Mouse (Mus musculus): ENCODE data around the gene Arl3. TPM values are rescaled to one million over a fixed set of nuclear protein-coding genes. Genes with fewer than 3 reads are reported as not detected.

The Arl3 gene
- polyA plus RNA-seq, 1 experiment from 2014 or later = 134 TPM

- no peaks in the 10 kb centered on the region for H3K27me3 ChIP-seq (ENCODE audit: control insufficient read depth, insufficient read depth, low read length)
- ATAC-seq (ENCODE audit: low FRiP score, low TSS enrichment) (peak; percentile 89), DNase-seq (peak; percentile 100)
- H3K27ac ChIP-seq (replicated peaks; ENCODE audit: low read depth, low read length) = peak overlapping the region; percentile 98
- H3K9me3 ChIP-seq (ENCODE audit: control insufficient read depth, low read length) = no peaks in the 10 kb centered on the region
- peak overlapping the region; percentile 98 for H3K9ac ChIP-seq (replicated peaks; ENCODE audit: low read length)
- peak overlapping the region; percentile 98 for H3K4me3 ChIP-seq (replicated peaks; ENCODE audit: low read depth, low read length)
- H3K4me1 ChIP-seq (ENCODE audit: control insufficient read depth, insufficient read depth, low read length) = peaks cover 8% of the 10 kb centered on the region
- H3K36me3 ChIP-seq (ENCODE audit: control insufficient read depth, insufficient read depth, low read length) = 0 out of 2 replicates have a peak, but pooled peaks cover under 1% of the 10 kb centered on the region
- peak overlapping the region; percentile 99 for H3K4me2 ChIP-seq (ENCODE audit: low read length)
- WGBS = under 1% methylated on average over 48 of the region's 52 CpGs
These were observed 73.0 kb downstream of the Arl3 start for GRCm38 (mm10) chr19:46499836-46500580.

- H3K9me3 ChIP-seq (ENCODE audit: control insufficient read depth, low read length) = no peaks in the 10 kb centered on the region
- H3K27me3 ChIP-seq (ENCODE audit: control insufficient read depth, insufficient read depth, low read length) = no peaks in the 10 kb centered on the region
- H3K4me2 ChIP-seq (ENCODE audit: low read length) = peak overlapping the region; percentile 99
- H3K27ac ChIP-seq (replicated peaks; ENCODE audit: low read depth, low read length) = peak overlapping the region; percentile 66
- H3K36me3 ChIP-seq (ENCODE audit: control insufficient read depth, insufficient read depth, low read length) = no peaks in the 10 kb centered on the region
- no peak overlapping the region for H3K9ac ChIP-seq (replicated peaks; ENCODE audit: low read length)
- DNase-seq (no peak), ATAC-seq (ENCODE audit: low FRiP score, low TSS enrichment) (no peak)
- peak overlapping the region; percentile 98 for H3K4me3 ChIP-seq (replicated peaks; ENCODE audit: low read depth, low read length)
- H3K4me1 ChIP-seq (ENCODE audit: control insufficient read depth, insufficient read depth, low read length) = peaks cover 3% of the 10 kb centered on the region
- 3% methylated on average over 3 of the region's 3 CpGs for WGBS
These were observed 73.5 kb downstream of the Arl3 start for GRCm38 (mm10) chr19:46499539-46499835.

GRCm38 (mm10) chr19:46497230-46497629, 75.8 kb downstream of the Arl3 start:
- WGBS = 71% methylated on average over 2 of the region's 2 CpGs
- no peak overlapping the region for H3K27ac ChIP-seq (replicated peaks; ENCODE audit: low read depth, low read length)
- H3K9me3 ChIP-seq (ENCODE audit: control insufficient read depth, low read length) = no peaks in the 10 kb centered on the region
- H3K9ac ChIP-seq (replicated peaks; ENCODE audit: low read length) = no peak overlapping the region
- ATAC-seq (ENCODE audit: low FRiP score, low TSS enrichment) (no peak), DNase-seq (no peak)
- H3K4me3 ChIP-seq (replicated peaks; ENCODE audit: low read depth, low read length) = no peak overlapping the region
- H3K36me3 ChIP-seq (ENCODE audit: control insufficient read depth, insufficient read depth, low read length) = no peaks in the 10 kb centered on the region
- 0 out of 2 replicates have a peak, but pooled peaks cover 3% of the 10 kb centered on the region for H3K4me1 ChIP-seq (ENCODE audit: control insufficient read depth, insufficient read depth, low read length)
- H3K27me3 ChIP-seq (ENCODE audit: control insufficient read depth, insufficient read depth, low read length) = no peaks in the 10 kb centered on the region
- H3K4me2 ChIP-seq (ENCODE audit: low read length) = no peak overlapping the region

- WGBS = 85% methylated on average over 8 of the region's 8 CpGs
- no peaks in the 10 kb centered on the region for H3K9me3 ChIP-seq (ENCODE audit: control insufficient read depth, low read length)
- H3K27ac ChIP-seq (replicated peaks; ENCODE audit: low read depth, low read length) = no peak overlapping the region
- ATAC-seq (ENCODE audit: low FRiP score, low TSS enrichment) (no peak), DNase-seq (no peak)
- H3K36me3 ChIP-seq (ENCODE audit: control insufficient read depth, insufficient read depth, low read length) = no peaks in the 10 kb centered on the region
- no peak overlapping the region for H3K4me2 ChIP-seq (ENCODE audit: low read length)
- H3K27me3 ChIP-seq (ENCODE audit: control insufficient read depth, insufficient read depth, low read length) = no peaks in the 10 kb centered on the region
- H3K4me1 ChIP-seq (ENCODE audit: control insufficient read depth, insufficient read depth, low read length) = peaks cover 6% of the 10 kb centered on the region; the same call in 1 of the 2 replicates
- no peak overlapping the region for H3K9ac ChIP-seq (replicated peaks; ENCODE audit: low read length)
- no peak overlapping the region for H3K4me3 ChIP-seq (replicated peaks; ENCODE audit: low read depth, low read length)
These were observed 77.9 kb downstream of the Arl3 start for GRCm38 (mm10) chr19:46495136-46495535.

GRCm38 (mm10) chr19:46490634-46491033, 82.4 kb downstream of the Arl3 start:
- WGBS = 3% methylated on average over 2 of the region's 2 CpGs
- ATAC-seq (ENCODE audit: low FRiP score, low TSS enrichment) (no peak), DNase-seq (peak; percentile 46)
- no peaks in the 10 kb centered on the region for H3K9me3 ChIP-seq (ENCODE audit: control insufficient read depth, low read length)
- peaks cover 20% of the 10 kb centered on the region for H3K36me3 ChIP-seq (ENCODE audit: control insufficient read depth, insufficient read depth, low read length)
- H3K9ac ChIP-seq (replicated peaks; ENCODE audit: low read length) = no peak overlapping the region
- no peak overlapping the region for H3K27ac ChIP-seq (replicated peaks; ENCODE audit: low read depth, low read length)
- H3K4me3 ChIP-seq (replicated peaks; ENCODE audit: low read depth, low read length) = no peak overlapping the region
- H3K27me3 ChIP-seq (ENCODE audit: control insufficient read depth, insufficient read depth, low read length) = no peaks in the 10 kb centered on the region
- H3K4me2 ChIP-seq (ENCODE audit: low read length) = no peak overlapping the region
- peaks cover 3% of the 10 kb centered on the region; the same call in 1 of the 2 replicates for H3K4me1 ChIP-seq (ENCODE audit: control insufficient read depth, insufficient read depth, low read length)

- 91% methylated on average over 1 of the region's 1 CpGs for WGBS
- peaks cover 3% of the 10 kb centered on the region; the same call in 1 of the 2 replicates for H3K4me1 ChIP-seq (ENCODE audit: control insufficient read depth, insufficient read depth, low read length)
- ATAC-seq (ENCODE audit: low FRiP score, low TSS enrichment) (no peak), DNase-seq (no peak)
- H3K4me2 ChIP-seq (ENCODE audit: low read length) = no peak overlapping the region
- no peak overlapping the region for H3K9ac ChIP-seq (replicated peaks; ENCODE audit: low read length)
- H3K4me3 ChIP-seq (replicated peaks; ENCODE audit: low read depth, low read length) = no peak overlapping the region
- H3K27me3 ChIP-seq (ENCODE audit: control insufficient read depth, insufficient read depth, low read length) = no peaks in the 10 kb centered on the region
- peaks cover 29% of the 10 kb centered on the region for H3K36me3 ChIP-seq (ENCODE audit: control insufficient read depth, insufficient read depth, low read length)
- no peak overlapping the region for H3K27ac ChIP-seq (replicated peaks; ENCODE audit: low read depth, low read length)
- H3K9me3 ChIP-seq (ENCODE audit: control insufficient read depth, low read length) = no peaks in the 10 kb centered on the region
These were observed 83.5 kb downstream of the Arl3 start for GRCm38 (mm10) chr19:46489448-46489847.

GRCm38 (mm10) chr19:46486709-46487108, 86.3 kb downstream of the Arl3 start:
- Histone ChIP-seq H3K4me2 (ENCODE audit: low read length) (no peak overlapping the region), H3K27me3 (ENCODE audit: control insufficient read depth, insufficient read depth, low read length) (no peaks in the 10 kb centered on the region), H3K27ac (replicated peaks; ENCODE audit: low read depth, low read length) (no peak overlapping the region), H3K9ac (replicated peaks; ENCODE audit: low read length) (no peak overlapping the region), H3K9me3 (ENCODE audit: control insufficient read depth, low read length) (no peaks in the 10 kb centered on the region), H3K4me1 (ENCODE audit: control insufficient read depth, insufficient read depth, low read length) (peaks cover 10% of the 10 kb centered on the region; the same call in 1 of the 2 replicates), H3K36me3 (ENCODE audit: control insufficient read depth, insufficient read depth, low read length) (peaks cover 29% of the 10 kb centered on the region), H3K4me3 (replicated peaks; ENCODE audit: low read depth, low read length) (no peak overlapping the region)
- WGBS = 68% methylated on average over 2 of the region's 2 CpGs
- no peak for ATAC-seq (ENCODE audit: low FRiP score, low TSS enrichment)
- no peak for DNase-seq

GRCm38 (mm10) chr19:46485847-46486246, 87.2 kb downstream of the Arl3 start:
- Histone ChIP-seq H3K36me3 (ENCODE audit: control insufficient read depth, insufficient read depth, low read length) (peaks cover 29% of the 10 kb centered on the region), H3K27me3 (ENCODE audit: control insufficient read depth, insufficient read depth, low read length) (no peaks in the 10 kb centered on the region), H3K4me2 (ENCODE audit: low read length) (no peak overlapping the region), H3K4me3 (replicated peaks; ENCODE audit: low read depth, low read length) (no peak overlapping the region), H3K4me1 (ENCODE audit: control insufficient read depth, insufficient read depth, low read length) (peaks cover 19% of the 10 kb centered on the region), H3K9me3 (ENCODE audit: control insufficient read depth, low read length) (no peaks in the 10 kb centered on the region), H3K9ac (replicated peaks; ENCODE audit: low read length) (no peak overlapping the region; the same call in 1 of the 2 replicates), H3K27ac (replicated peaks; ENCODE audit: low read depth, low read length) (no peak overlapping the region)
- DNase-seq (no peak), ATAC-seq (ENCODE audit: low FRiP score, low TSS enrichment) (no peak)
- 79% methylated on average over 9 of the region's 9 CpGs for WGBS

GRCm38 (mm10) chr19:46484518-46484917, 88.5 kb downstream of the Arl3 start:
- Histone ChIP-seq H3K27ac (replicated peaks; ENCODE audit: low read depth, low read length) (0 out of 2 replicates have a peak overlapping the region, but pooled peaks have one; percentile 16), H3K9ac (replicated peaks; ENCODE audit: low read length) (no peak overlapping the region), H3K9me3 (ENCODE audit: control insufficient read depth, low read length) (no peaks in the 10 kb centered on the region), H3K36me3 (ENCODE audit: control insufficient read depth, insufficient read depth, low read length) (peaks cover 31% of the 10 kb centered on the region), H3K27me3 (ENCODE audit: control insufficient read depth, insufficient read depth, low read length) (no peaks in the 10 kb centered on the region), H3K4me2 (ENCODE audit: low read length) (no peak overlapping the region), H3K4me1 (ENCODE audit: control insufficient read depth, insufficient read depth, low read length) (peaks cover 21% of the 10 kb centered on the region), H3K4me3 (replicated peaks; ENCODE audit: low read depth, low read length) (no peak overlapping the region)
- ATAC-seq (ENCODE audit: low FRiP score, low TSS enrichment) = no peak
- 67% methylated on average over 5 of the region's 5 CpGs for WGBS
- DNase-seq = no peak

Measured in midbrain, embryonic 14.5 days (tissue).